Mouse (Mus musculus): ENCODE measurements at regions not wholly inside any gene's neighbourhood (a gene's known extent, or its start where the extent isn't known, plus 50 kb on each side); places are given as distances from the start of the nearest gene placed in this dataset.

DNA sequence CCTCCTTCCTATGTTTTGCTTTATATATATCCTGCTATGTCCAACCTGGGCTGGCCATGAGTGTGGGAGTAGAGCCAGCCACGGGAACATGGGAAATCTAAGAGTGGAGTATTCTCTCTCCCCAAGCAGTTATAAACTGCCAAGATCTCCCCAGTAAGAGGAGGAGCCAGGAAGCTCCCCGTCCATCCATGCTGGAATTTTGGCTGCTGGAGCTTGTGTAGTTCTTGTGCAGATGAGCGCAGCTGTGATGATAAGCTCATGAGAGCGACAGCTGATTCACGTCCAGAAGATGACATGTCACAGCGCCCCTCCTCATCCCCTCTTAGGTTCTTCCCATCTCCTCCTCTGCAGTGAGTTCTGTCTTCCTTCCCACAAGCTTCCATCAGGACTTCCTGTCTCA lies 99.4 kb upstream of the Arhgap28 start:
- TF ChIP-seq CTCF (IDR thresholded peaks at IDR 0.05) (no peak), EP300 (IDR thresholded peaks at IDR 0.05) (no peak)
